Mouse (Mus musculus) hindbrain, embryonic 14.5 days (tissue): ENCODE measurements around the gene Caprin2. TPM values are rescaled to one million over a fixed set of nuclear protein-coding genes. Genes with fewer than 3 reads are reported as not detected.
"Not testable (repeated sequence)": the region's sequence is repeated elsewhere in the genome, so short reads cannot be mapped to it uniquely, and the experiment has no call there.

ENCODE experiments used
- ATAC-seq: fragments of 200-750 bp; cut with Nextera tagmentation; 2 replicates; pipeline ENCODE4 v1.8.0; 2017; ENCODE audit warnings: moderate number of reproducible peaks, mild to moderate bottlenecking, moderate TSS enrichment, moderate library complexity; ENCODE audit not compliant: low FRiP score
- DNase-seq: peaks from one replicate; pipeline ENCODE4 v3.0.0-alpha.2; 2015; ENCODE audit warnings: low spot score
- H3K27ac ChIP-seq: fragments of 300-500 bp; sonication (generic); 2 replicates; pipeline ENCODE4 v1.5.1; 2014; ENCODE audit warnings: mild to moderate bottlenecking, moderate library complexity
- H3K27me3 ChIP-seq: fragments of 300-500 bp; sonication (generic); 2 replicates; pipeline ENCODE4 v1.6.1; 2014; ENCODE audit warnings: mild to moderate bottlenecking, low read length, mixed read lengths; ENCODE audit not compliant: control insufficient read depth, insufficient read depth
- H3K36me3 ChIP-seq: fragments of 300-500 bp; sonication (generic); replicated peaks from 2 replicates; pipeline ENCODE4 v1.6.1; 2014; ENCODE audit not compliant: control insufficient read depth, insufficient read depth
- H3K4me1 ChIP-seq: fragments of 300-500 bp; sonication (generic); replicated peaks from 2 replicates; pipeline ENCODE4 v1.6.1; 2014; ENCODE audit warnings: antibody characterized with exemption, low read length, mixed read lengths; ENCODE audit not compliant: control insufficient read depth, insufficient read depth
- H3K4me2 ChIP-seq: fragments of 300-500 bp; sonication (generic); replicated peaks from 2 replicates; pipeline ENCODE4 v1.6.1; 2014; ENCODE audit warnings: mild to moderate bottlenecking, moderate library complexity
- H3K4me3 ChIP-seq: fragments of 300-500 bp; sonication (generic); replicated peaks from 2 replicates; pipeline ENCODE4 v1.5.1; 2014; ENCODE audit warnings: mild to moderate bottlenecking, low read length
- H3K9ac ChIP-seq: fragments of 300-500 bp; sonication (generic); 2 replicates; pipeline ENCODE4 v1.6.1; 2014
- H3K9me3 ChIP-seq: fragments of 300-500 bp; sonication (generic); 2 replicates; pipeline ENCODE4 v1.6.1; 2016; ENCODE audit warnings: low read length; ENCODE audit not compliant: control insufficient read depth
- WGBS: fragments of 180-500 bp; shearing (Covaris S2); extraction: QIAGEN DNeasy Blood & Tissue Kit; methylation state at CpG from one replicate; pipeline ENCODE4 v1.1.7; 2014; 5-methylcytosine and 5-hydroxymethylcytosine counted together
- polyA plus RNA-seq: library from polyadenylated mRNA; unstranded; fragments of >200 nt; fragmentation: Nextera tagmentation; extraction: Ambion mirVana; gene quantifications from 2 replicates; pipeline ENCODE4 v1.2.1, GENCODE M21; 2014

Gene Caprin2
- polyA plus RNA-seq: 5.0 and 8.8 TPM in 2 replicates

- under 1% methylated on average over 58 of the region's 65 CpGs for WGBS
- Histone ChIP-seq H3K9ac (peak within 1 kb of the TSS; percentile 64), H3K4me2 (peak within 1 kb of the TSS; percentile 72), H3K27ac (peak within 1 kb of the TSS; percentile 88), H3K27me3 (no peaks in the 10 kb centered on the region), H3K9me3 (no peaks in the 10 kb centered on the region), H3K4me1 (0 out of 2 replicates have a peak, but pooled peaks cover 5% of the 10 kb centered on the region), H3K36me3 (no peaks in the 10 kb centered on the region), H3K4me3 (peak within 1 kb of the TSS; percentile 68)
- peak; percentile 96 for DNase-seq
- ATAC-seq: peak; percentile 99
Observed at GRCm38 (mm10) chr6:148895773-148896506, at the start of gene Caprin2. Gene Caprin2 (minus strand): TSS chr6:148896237.

- WGBS: under 1% methylated on average over 90 of the region's 92 CpGs
- peak overlapping the region; percentile 65 for H3K4me2 ChIP-seq
- peak overlapping the region; percentile 83 for H3K27ac ChIP-seq
- no peaks in the 10 kb centered on the region for H3K9me3 ChIP-seq
- no peaks in the 10 kb centered on the region for H3K27me3 ChIP-seq
- peak overlapping the region; percentile 86 for H3K9ac ChIP-seq
- peak overlapping the region; percentile 86 for H3K4me3 ChIP-seq
- H3K36me3 ChIP-seq: no peaks in the 10 kb centered on the region
- ATAC-seq (peak; percentile 62), DNase-seq (peak; percentile 61)
- peaks cover 16% of the 10 kb centered on the region for H3K4me1 ChIP-seq
Observed at GRCm38 (mm10) chr6:148944767-148945508, 48.9 kb upstream of the Caprin2 start.

DNA sequence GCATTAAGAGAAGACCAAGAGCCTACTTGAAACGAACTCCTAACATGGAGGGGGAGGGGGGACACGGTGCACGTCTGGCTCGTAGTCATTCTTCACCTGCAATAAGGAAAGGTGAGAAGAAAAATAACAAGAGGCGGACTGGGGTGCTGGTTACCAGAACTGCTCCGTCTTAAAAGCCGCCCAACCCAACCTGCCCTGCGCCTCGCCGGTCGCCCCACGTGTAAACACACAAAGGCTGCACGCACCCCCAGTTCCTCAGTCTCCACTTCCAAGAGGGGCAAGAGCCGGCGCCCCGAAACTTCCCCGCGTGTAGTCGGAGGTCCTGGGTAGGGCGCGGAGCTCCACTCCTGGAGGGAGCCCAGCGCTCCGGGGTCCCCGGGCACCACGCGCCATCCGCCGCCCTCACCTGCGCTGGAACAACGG lies 48.3 kb upstream of the Caprin2 start:
- Histone ChIP-seq H3K9me3 (no peaks in the 10 kb centered on the region), H3K9ac (peak overlapping the region; percentile 86), H3K27ac (peak overlapping the region; percentile 83), H3K4me2 (peak overlapping the region; percentile 65), H3K27me3 (no peaks in the 10 kb centered on the region), H3K4me3 (peak overlapping the region; percentile 86), H3K4me1 (peaks cover 16% of the 10 kb centered on the region), H3K36me3 (no peaks in the 10 kb centered on the region)
- under 1% methylated on average over 30 of the region's 30 CpGs for WGBS
- ATAC-seq: no peak
- DNase-seq: no peak

- no peak for DNase-seq
- H3K27me3 ChIP-seq: no peaks in the 10 kb centered on the region
Observed at GRCm38 (mm10) chr6:148943695-148944094, 47.7 kb upstream of the Caprin2 start.

DNA sequence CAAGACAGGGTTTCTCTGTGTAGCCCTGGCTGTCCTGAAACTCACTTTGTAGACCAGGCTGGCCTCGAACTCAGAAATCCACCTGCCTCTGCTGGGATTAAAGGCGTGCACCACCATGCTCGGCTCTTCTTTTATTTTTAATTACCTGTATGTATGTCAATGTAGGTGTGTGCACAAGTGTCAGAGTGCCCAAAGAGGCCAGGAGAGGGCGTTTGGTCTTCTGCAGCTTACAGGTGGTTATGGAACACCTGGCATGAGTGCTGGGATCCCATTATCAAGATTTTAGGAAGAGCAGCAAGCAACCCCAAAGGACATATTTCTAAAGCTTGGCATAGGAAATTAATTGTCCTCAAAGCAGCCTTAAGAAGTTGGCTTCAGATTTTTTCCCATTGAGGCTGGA lies 46.4 kb upstream of the Caprin2 start:
- Histone ChIP-seq H3K4me2 (no peak overlapping the region), H3K36me3 (no peaks in the 10 kb centered on the region), H3K4me3 (no peak overlapping the region), H3K9ac (no peak overlapping the region), H3K27ac (no peak overlapping the region), H3K9me3 (no peaks in the 10 kb centered on the region), H3K4me1 (peaks cover 16% of the 10 kb centered on the region), H3K27me3 (no peaks in the 10 kb centered on the region)
- 71% methylated on average over 4 of the region's 4 CpGs for WGBS
- no peak for ATAC-seq
- no peak for DNase-seq

More at GRCm38 (mm10) chr6:148943695-148944094, 47.7 kb upstream of the Caprin2 start:
- no peak for ATAC-seq
- H3K36me3 ChIP-seq: no peaks in the 10 kb centered on the region
- peaks cover 16% of the 10 kb centered on the region for H3K4me1 ChIP-seq
- peak overlapping the region; percentile 86 for H3K4me3 ChIP-seq
- H3K9ac ChIP-seq: peak overlapping the region; percentile 86
- no peaks in the 10 kb centered on the region for H3K9me3 ChIP-seq
- H3K4me2 ChIP-seq: peak overlapping the region; percentile 65
- 13% methylated on average over 3 of the region's 3 CpGs for WGBS
- H3K27ac ChIP-seq: no peak overlapping the region

- Histone ChIP-seq H3K27ac (no peak overlapping the region), H3K4me3 (no peak overlapping the region), H3K27me3 (no peaks in the 10 kb centered on the region), H3K36me3 (no peaks in the 10 kb centered on the region), H3K4me1 (peaks cover 13% of the 10 kb centered on the region), H3K4me2 (no peak overlapping the region), H3K9ac (no peak overlapping the region), H3K9me3 (no peaks in the 10 kb centered on the region)
- ATAC-seq (no peak), DNase-seq (no peak)
- WGBS: 47% methylated on average over 5 of the region's 5 CpGs
Observed at GRCm38 (mm10) chr6:148941880-148942279, 45.8 kb upstream of the Caprin2 start.

DNA sequence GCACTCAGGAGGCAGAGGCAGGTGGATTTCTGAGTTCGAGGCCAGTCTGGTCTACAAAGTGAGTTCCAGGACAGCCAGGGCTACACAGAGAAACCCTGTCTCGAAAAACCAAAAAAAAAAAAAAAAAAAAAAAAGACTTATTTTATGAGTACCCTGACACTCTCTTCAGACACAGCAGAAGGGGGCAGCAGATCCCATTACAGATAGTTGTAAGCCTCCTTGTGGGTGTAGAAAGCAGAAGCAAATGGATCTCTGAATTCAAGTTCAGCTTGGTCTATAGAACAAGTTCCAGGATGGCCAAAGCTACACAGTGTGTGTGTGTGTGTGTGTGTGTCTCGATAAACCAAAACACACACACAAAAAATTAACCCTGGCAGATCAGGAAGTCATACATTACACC lies 44.3 kb upstream of the Caprin2 start:
- H3K27ac ChIP-seq, H3K9me3 ChIP-seq, ATAC-seq, H3K27me3 ChIP-seq, H3K36me3 ChIP-seq, H3K4me2 ChIP-seq, H3K4me3 ChIP-seq, H3K9ac ChIP-seq, DNase-seq: not testable (repeated sequence)
- H3K4me1 ChIP-seq: peaks cover 14% of the 10 kb centered on the region; the same call in 1 of the 2 replicates
- 91% methylated on average over 2 of the region's 3 CpGs for WGBS

DNA sequence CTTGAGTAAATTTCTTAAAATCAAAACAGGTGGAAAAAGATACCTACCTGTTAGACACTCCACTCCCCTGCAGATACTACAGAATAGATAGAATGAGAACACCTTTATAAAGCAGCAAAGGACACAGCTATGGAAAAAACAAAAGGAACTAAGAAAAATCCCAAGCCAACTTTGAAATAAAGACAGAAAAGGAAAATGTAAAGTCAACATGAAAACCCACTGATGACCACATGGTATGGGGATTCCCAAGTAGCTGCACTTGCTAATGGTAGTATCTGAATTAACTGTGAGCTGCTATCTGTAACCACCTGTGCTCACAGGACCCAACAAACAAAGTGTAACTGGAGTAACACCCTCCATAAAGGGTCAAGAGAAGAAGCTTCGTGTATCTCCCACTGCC lies 41.7 kb upstream of the Caprin2 start:
- H3K9me3 ChIP-seq: no peaks in the 10 kb centered on the region
- WGBS: 58% methylated on average over 1 of the region's 1 CpGs
- ATAC-seq: no peak
- no peak overlapping the region for H3K4me2 ChIP-seq
- no peak overlapping the region for H3K27ac ChIP-seq
- no peaks in the 10 kb centered on the region for H3K36me3 ChIP-seq
- H3K4me1 ChIP-seq: peaks cover 15% of the 10 kb centered on the region; the same call in 1 of the 2 replicates
- DNase-seq: no peak
- no peaks in the 10 kb centered on the region for H3K27me3 ChIP-seq
- no peak overlapping the region for H3K4me3 ChIP-seq
- H3K9ac ChIP-seq: no peak overlapping the region

GRCm38 (mm10) chr6:148934961-148935590 lies 39.0 kb upstream of the Caprin2 start:
- no peak overlapping the region for H3K4me3 ChIP-seq
- H3K9ac ChIP-seq: no peak overlapping the region
- H3K36me3 ChIP-seq: peaks cover 22% of the 10 kb centered on the region
- H3K27me3 ChIP-seq: no peaks in the 10 kb centered on the region
- H3K4me2 ChIP-seq: no peak overlapping the region
- DNase-seq: no peak
- no peaks in the 10 kb centered on the region for H3K9me3 ChIP-seq
- peaks cover 8% of the 10 kb centered on the region; the same call in 1 of the 2 replicates for H3K4me1 ChIP-seq
- 48% methylated on average over 3 of the region's 3 CpGs for WGBS
- H3K27ac ChIP-seq: no peak overlapping the region
- no peak for ATAC-seq
